Mouse (Mus musculus) limb, embryonic 13.5 days (tissue): ENCODE data around the gene Snhg11. TPM values are rescaled to one million over a fixed set of nuclear protein-coding genes. Genes with fewer than 3 reads are reported as not detected.

Experiments
- ATAC-seq: fragments of 200-750 bp; cut with Nextera tagmentation; 2 replicates; pipeline ENCODE4 v1.8.0; 2017; ENCODE audit warnings: low read depth, moderate number of reproducible peaks, moderate TSS enrichment; ENCODE audit not compliant: low FRiP score
- H3K27ac ChIP-seq: fragments of 300-500 bp; sonication (generic); 2 replicates; pipeline ENCODE4 v1.5.1; 2015; ENCODE audit warnings: inconsistent platforms, mild to moderate bottlenecking, moderate library complexity
- H3K27me3 ChIP-seq: fragments of 300-500 bp; sonication (generic); 2 replicates; pipeline ENCODE4 v1.6.1; 2015; ENCODE audit warnings: mild to moderate bottlenecking, inconsistent platforms
- H3K36me3 ChIP-seq: fragments of 300-500 bp; sonication (generic); 2 replicates; pipeline ENCODE4 v1.6.1; 2015; ENCODE audit warnings: inconsistent platforms, mild to moderate bottlenecking, moderate library complexity
- H3K4me1 ChIP-seq: fragments of 300-500 bp; sonication (generic); 2 replicates; pipeline ENCODE4 v1.6.1; 2015; ENCODE audit warnings: inconsistent platforms
- H3K4me2 ChIP-seq: fragments of 300-500 bp; sonication (generic); replicated peaks from 2 replicates; pipeline ENCODE4 v1.6.1; 2015; ENCODE audit warnings: inconsistent platforms, mild to moderate bottlenecking, moderate library complexity
- H3K4me3 ChIP-seq: fragments of 300-500 bp; sonication (generic); 2 replicates; pipeline ENCODE4 v1.5.1; 2015; ENCODE audit warnings: moderate library complexity, mild to moderate bottlenecking, inconsistent platforms
- H3K9ac ChIP-seq: fragments of 300-500 bp; sonication (generic); 2 replicates; pipeline ENCODE4 v1.6.1; 2015; ENCODE audit warnings: mild to moderate bottlenecking, inconsistent platforms
- H3K9me3 ChIP-seq: fragments of 300-500 bp; sonication (generic); 2 replicates; pipeline ENCODE4 v1.6.1; 2016; ENCODE audit warnings: inconsistent platforms
- WGBS: fragments of 180-500 bp; shearing (Covaris S2); methylation state at CpG from one replicate; pipeline ENCODE4 v1.1.7; 2015; 5-methylcytosine and 5-hydroxymethylcytosine counted together
- polyA plus RNA-seq: library from polyadenylated mRNA; unstranded; fragments of >200 nt; fragmentation: Nextera tagmentation; extraction: Ambion mirVana; gene quantifications from 2 replicates; pipeline ENCODE4 v1.2.1, GENCODE M21; 2015

Snhg11 gene
- polyA plus RNA-seq, 1 experiment from 2014 or later: 8.7 TPM

DNA sequence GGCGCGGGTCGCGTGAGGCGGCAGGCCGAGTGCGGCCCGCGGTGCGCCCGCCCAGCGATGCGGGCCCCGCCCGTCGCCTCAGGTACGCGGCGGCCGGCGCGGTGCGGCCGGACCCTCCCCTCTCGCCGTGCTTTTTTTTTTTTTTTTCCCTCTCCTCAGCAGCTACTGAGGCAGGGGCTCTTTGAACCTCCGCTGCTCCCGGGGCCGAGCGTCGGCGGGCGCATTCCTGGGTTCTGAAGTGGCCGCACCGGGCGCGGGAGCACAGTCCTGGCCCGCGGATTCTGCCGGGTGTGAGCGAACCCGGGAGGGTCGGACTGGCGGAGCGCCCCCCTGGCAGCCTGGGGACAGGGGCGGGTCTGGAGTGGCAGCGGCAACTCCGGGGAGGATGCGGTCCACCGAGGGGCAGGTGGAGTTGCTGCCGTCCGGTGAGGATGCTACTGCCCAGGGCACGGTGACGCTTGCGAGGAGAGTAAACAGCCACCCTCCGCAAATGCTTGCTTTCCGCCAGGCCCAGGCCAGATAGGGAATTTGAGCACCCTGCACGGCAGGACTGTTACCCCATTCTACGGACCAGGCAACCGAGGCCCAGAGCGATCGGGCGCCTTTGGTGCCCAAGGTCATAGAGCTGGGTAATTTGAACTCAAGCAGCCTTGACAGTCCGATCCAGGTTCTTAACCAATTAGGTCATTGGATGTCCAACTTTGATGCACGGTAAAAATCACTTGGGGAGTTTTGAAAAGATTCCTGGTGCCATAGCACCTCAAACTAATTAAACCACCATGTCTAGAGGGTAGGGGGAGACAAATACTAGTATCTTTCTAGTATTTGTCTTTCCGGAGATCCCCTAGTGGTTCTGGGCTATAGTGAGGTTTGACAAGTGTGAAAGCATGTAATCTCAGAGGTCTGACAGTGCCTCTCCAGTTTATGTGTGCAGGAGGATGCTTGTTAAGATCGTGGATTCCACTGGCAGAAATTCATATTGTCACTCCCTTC is 34.9 kb downstream of the Snhg11 start:
- H3K9ac ChIP-seq: peak overlapping the region; percentile 90
- peak overlapping the region; percentile 92 for H3K4me2 ChIP-seq
- peaks cover 25% of the 10 kb centered on the region for H3K4me1 ChIP-seq
- peak overlapping the region; percentile 96 for H3K4me3 ChIP-seq
- WGBS: 2% methylated on average over 61 of the region's 67 CpGs
- H3K36me3 ChIP-seq: no peaks in the 10 kb centered on the region
- H3K27ac ChIP-seq: peak overlapping the region; percentile 81; the same call in 1 of the 2 replicates
- H3K27me3 ChIP-seq: no peaks in the 10 kb centered on the region
- no peaks in the 10 kb centered on the region for H3K9me3 ChIP-seq
- ATAC-seq: peak; percentile 20; the same call in 1 of the 2 replicates

DNA sequence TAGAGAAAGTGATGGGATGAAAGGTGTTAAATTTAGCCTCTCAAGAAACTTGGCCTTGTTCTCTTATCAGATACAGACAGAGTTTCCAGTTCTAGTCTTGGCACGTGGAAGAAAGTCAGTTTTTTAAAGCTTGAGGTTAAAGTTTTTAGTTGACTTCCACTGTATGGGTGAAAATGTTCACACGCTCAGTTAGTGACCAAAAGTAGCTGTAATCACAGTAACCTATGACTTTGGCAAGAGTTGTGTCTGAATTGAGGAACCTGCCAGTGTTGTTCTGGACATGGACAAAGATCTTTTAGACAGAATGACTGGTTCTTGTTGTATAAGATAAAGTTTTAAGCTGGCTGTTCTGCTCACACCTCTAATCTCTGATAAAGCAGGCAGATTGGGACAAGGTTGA is 37.8 kb downstream of the Snhg11 start:
- Histone ChIP-seq H3K36me3 (no peaks in the 10 kb centered on the region), H3K4me3 (no peak overlapping the region), H3K4me2 (no peak overlapping the region), H3K27me3 (no peaks in the 10 kb centered on the region), H3K27ac (no peak overlapping the region), H3K4me1 (peaks cover 25% of the 10 kb centered on the region), H3K9ac (no peak overlapping the region), H3K9me3 (no peaks in the 10 kb centered on the region)
- no peak for ATAC-seq
- 90% methylated on average over 2 of the region's 2 CpGs for WGBS

DNA sequence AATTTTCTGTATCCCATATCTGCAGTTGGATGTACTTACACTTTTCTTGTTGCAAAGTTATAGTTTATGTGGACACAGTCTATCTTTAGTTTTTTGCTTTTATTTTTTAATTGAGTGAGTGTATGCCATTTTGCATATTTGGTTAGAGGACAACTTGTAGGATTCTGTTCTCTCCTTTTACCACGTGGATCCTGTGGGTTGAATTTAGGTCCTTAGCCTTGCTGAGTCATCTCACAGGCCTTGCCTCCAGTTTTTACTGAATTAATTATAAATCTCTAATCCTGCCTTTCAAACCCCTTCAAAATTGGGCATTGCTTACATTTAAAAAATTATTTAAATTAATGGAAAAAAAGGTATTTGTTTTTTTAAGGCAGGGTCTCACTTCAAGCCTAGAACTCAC is 40.4 kb downstream of the Snhg11 start:
- Histone ChIP-seq H3K4me3 (no peak overlapping the region), H3K9ac (no peak overlapping the region), H3K4me2 (no peak overlapping the region), H3K27ac (no peak overlapping the region), H3K9me3 (no peaks in the 10 kb centered on the region), H3K4me1 (peaks cover 15% of the 10 kb centered on the region), H3K27me3 (no peaks in the 10 kb centered on the region), H3K36me3 (peaks cover 2% of the 10 kb centered on the region; the same call in 1 of the 2 replicates)
- WGBS: 79% methylated on average over 1 of the region's 1 CpGs
- ATAC-seq: no peak

DNA sequence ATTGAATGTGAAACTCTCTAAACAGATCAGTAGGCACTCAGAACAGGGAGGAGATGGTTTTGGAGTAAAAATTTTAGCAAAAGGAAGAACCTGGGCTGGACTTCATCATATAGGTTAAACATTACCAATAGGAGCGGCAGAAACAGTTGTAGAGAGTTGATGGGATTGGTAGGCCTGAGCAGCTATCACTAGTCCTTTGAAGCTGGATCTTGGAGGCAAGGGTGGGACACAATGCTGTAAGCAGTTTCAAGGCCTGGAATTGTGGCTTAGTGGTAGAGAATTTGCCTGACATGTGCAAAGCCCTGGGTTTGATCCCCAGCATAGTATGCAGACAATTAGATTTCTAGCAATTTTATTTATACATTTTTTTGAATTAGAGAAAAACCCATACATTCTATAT is 43.2 kb downstream of the Snhg11 start:
- ATAC-seq: no peak
- peaks cover 20% of the 10 kb centered on the region for H3K36me3 ChIP-seq
- no peak overlapping the region for H3K4me2 ChIP-seq
- H3K9me3 ChIP-seq: no peaks in the 10 kb centered on the region
- no peaks in the 10 kb centered on the region for H3K27me3 ChIP-seq
- no peak overlapping the region for H3K27ac ChIP-seq
- 91% methylated on average over 1 of the region's 1 CpGs for WGBS
- H3K9ac ChIP-seq: no peak overlapping the region
- H3K4me3 ChIP-seq: no peak overlapping the region
- H3K4me1 ChIP-seq: no peaks in the 10 kb centered on the region

Other genes starting within 250 kb of the Snhg11 start
- 6.2 and 7.5 TPM in 2 replicates for gene Tgm2, start 229.2 kb upstream of the Snhg11 start, polyA plus RNA-seq
- 16.4 and 17.4 TPM in 2 replicates for gene D630003M21Rik, start 146.4 kb upstream of the Snhg11 start, polyA plus RNA-seq
- not detected in 2 replicates for gene Bpi, start 117.5 kb upstream of the Snhg11 start, polyA plus RNA-seq
- gene Lbp, start 69.1 kb upstream of the Snhg11 start, polyA plus RNA-seq: 3.9 and 4.7 TPM in 2 replicates
- gene Ralgapb, start 34.2 kb downstream of the Snhg11 start, polyA plus RNA-seq: 17.5 and 18.6 TPM in 2 replicates
- 0.36 and 0.47 TPM in 2 replicates for gene Adig, start 127.0 kb downstream of the Snhg11 start, polyA plus RNA-seq
- 0.84 and 1.1 TPM in 2 replicates for gene Arhgap40, start 137.2 kb downstream of the Snhg11 start, polyA plus RNA-seq
- gene Slc32a1, start 235.1 kb downstream of the Snhg11 start, polyA plus RNA-seq: not detected in 2 replicates
- gene Actr5, start 249.2 kb downstream of the Snhg11 start, polyA plus RNA-seq: 12.4 and 14.1 TPM in 2 replicates